Mouse (Mus musculus) inflammation-experienced regulatory T-cells, adult 16 weeks (primary cell): Measurements from ENCODE around the gene Zfp524. TPM values are rescaled to one million over a fixed set of nuclear protein-coding genes. Genes with fewer than 3 reads are reported as not detected.

Experiments used
- polyA plus RNA-seq: library from polyadenylated mRNA; unstranded; fragments of 100-300 nt; shearing (Covaris generic); gene quantifications from one replicate; pipeline ENCODE4 v1.2.1, GENCODE M21; 2017

Zfp524 gene
- 36.2 TPM for polyA plus RNA-seq

GRCm38 (mm10) chr7:5014251-5015117 is at the start of gene Zfp524, which contains the start of gene Fiz1:
Gene Zfp524, plus strand, starts transcription at chr7:5014415.
Gene Fiz1, minus strand, starts transcription at chr7:5014697.

GRCm38 (mm10) chr7:4971068-4971467 is 43.1 kb upstream of the Zfp524 start, which contains the start of gene Sbk3:
Gene Sbk3, minus strand, starts transcription at chr7:4971168.

GRCm38 (mm10) chr7:4996003-4996895 is 18.0 kb upstream of the Zfp524 start, which contains the start of gene Zfp579:
Gene Zfp579, minus strand, starts transcription at chr7:4996158.

GRCm38 (mm10) chr7:5015118-5016001 is 1.1 kb downstream of the Zfp524 start, which contains the start of gene Gm44973:
Gene Gm44973, plus strand, starts transcription at chr7:5015496.

GRCm38 (mm10) chr7:5020000-5020681 is 5.9 kb downstream of the Zfp524 start, which contains the start of the genes Zfp865 and Ccdc106:
Gene Zfp865, plus strand, starts transcription at chr7:5020376.
Gene Ccdc106, plus strand, starts transcription at chr7:5020553.

GRCm38 (mm10) chr7:5033818-5034217 is 19.6 kb downstream of the Zfp524 start, which contains the start of gene 4632433K11Rik:
Gene 4632433K11Rik, plus strand, starts transcription at chr7:5034118.

GRCm38 (mm10) chr7:5038109-5038732 is 24.0 kb downstream of the Zfp524 start, which contains the start of gene Zfp784:
Gene Zfp784, minus strand, starts transcription at chr7:5038446.

GRCm38 (mm10) chr7:5051193-5052192 is 37.3 kb downstream of the Zfp524 start, which contains the start of gene Zfp580:
Gene Zfp580, plus strand, starts transcription at chr7:5051538.

GRCm38 (mm10) chr7:5061774-5062359 is 47.7 kb downstream of the Zfp524 start, which contains the start of gene U2af2:
Gene U2af2, plus strand, starts transcription at chr7:5062143.

Other genes with a start within 250 kb of the Zfp524 start
- not detected for gene Fam71e2, start 243.1 kb upstream of the Zfp524 start, polyA plus RNA-seq
- gene Il11, start 231.6 kb upstream of the Zfp524 start, polyA plus RNA-seq: not detected
- gene Tmem190, start 231.5 kb upstream of the Zfp524 start, polyA plus RNA-seq: not detected
- gene Tmem238, start 224.8 kb upstream of the Zfp524 start, polyA plus RNA-seq: 0.45 TPM
- gene Rpl28, start 221.5 kb upstream of the Zfp524 start, polyA plus RNA-seq: 275 TPM
- 111 TPM for gene Ube2s, start 201.8 kb upstream of the Zfp524 start, polyA plus RNA-seq
- gene Shisa7, start 169.7 kb upstream of the Zfp524 start, polyA plus RNA-seq: not detected
- 46.1 TPM for gene Isoc2b, start 144.2 kb upstream of the Zfp524 start, polyA plus RNA-seq
- 0.68 TPM for gene Isoc2a, start 137.3 kb upstream of the Zfp524 start, polyA plus RNA-seq
- gene Gm36210, start 107.9 kb upstream of the Zfp524 start, polyA plus RNA-seq: not detected
- gene Zfp628, start 99.2 kb upstream of the Zfp524 start, polyA plus RNA-seq: 0.94 TPM
- 1.9 TPM for gene Nat14, start 92.4 kb upstream of the Zfp524 start, polyA plus RNA-seq
- gene Ssc5d, start 88.6 kb upstream of the Zfp524 start, polyA plus RNA-seq: not detected
- gene Sbk2, start 50.0 kb upstream of the Zfp524 start, polyA plus RNA-seq: 0.17 TPM
- gene Sbk3, start 43.2 kb upstream of the Zfp524 start, polyA plus RNA-seq: not detected
- 17.6 TPM for gene Zfp579, start 18.3 kb upstream of the Zfp524 start, polyA plus RNA-seq
- 45.0 TPM for gene Fiz1, start 282 bp downstream of the Zfp524 start, polyA plus RNA-seq
- 10.5 TPM for gene Gm44973, start 1.1 kb downstream of the Zfp524 start, polyA plus RNA-seq
- 12.2 TPM for gene Zfp865, start 6.0 kb downstream of the Zfp524 start, polyA plus RNA-seq
- gene Ccdc106, start 6.1 kb downstream of the Zfp524 start, polyA plus RNA-seq: not detected
- not detected for gene 4632433K11Rik, start 19.7 kb downstream of the Zfp524 start, polyA plus RNA-seq
- gene Zfp784, start 24.0 kb downstream of the Zfp524 start, polyA plus RNA-seq: 4.6 TPM
- gene Zfp580, start 37.1 kb downstream of the Zfp524 start, polyA plus RNA-seq: 2.0 TPM
- 109 TPM for gene U2af2, start 47.7 kb downstream of the Zfp524 start, polyA plus RNA-seq
- 12.8 TPM for gene Epn1, start 65.8 kb downstream of the Zfp524 start, polyA plus RNA-seq
- not detected for gene Rfpl4, start 102.5 kb downstream of the Zfp524 start, polyA plus RNA-seq
- gene Rasl2-9, start 111.5 kb downstream of the Zfp524 start, polyA plus RNA-seq: not detected
- 0.12 TPM for gene Vmn1r55, start 135.3 kb downstream of the Zfp524 start, polyA plus RNA-seq
- gene Vmn1r56, start 182.3 kb downstream of the Zfp524 start, polyA plus RNA-seq: not detected
- not detected for gene Vmn1r57, start 204.1 kb downstream of the Zfp524 start, polyA plus RNA-seq